Mouse (Mus musculus) neural tube, embryonic 10.5 days (tissue): ENCODE measurements around the gene Col4a4.
A peak's percentile ranks its signal among the peaks of the same experiment; 100 is the strongest.

ENCODE experiments used
- DNase-seq: peaks from one replicate; pipeline ENCODE4 v3.0.0-alpha.2; 2017; ENCODE audit warnings: low spot score; ENCODE audit errors: extremely low spot score

The Col4a4 gene

DNA sequence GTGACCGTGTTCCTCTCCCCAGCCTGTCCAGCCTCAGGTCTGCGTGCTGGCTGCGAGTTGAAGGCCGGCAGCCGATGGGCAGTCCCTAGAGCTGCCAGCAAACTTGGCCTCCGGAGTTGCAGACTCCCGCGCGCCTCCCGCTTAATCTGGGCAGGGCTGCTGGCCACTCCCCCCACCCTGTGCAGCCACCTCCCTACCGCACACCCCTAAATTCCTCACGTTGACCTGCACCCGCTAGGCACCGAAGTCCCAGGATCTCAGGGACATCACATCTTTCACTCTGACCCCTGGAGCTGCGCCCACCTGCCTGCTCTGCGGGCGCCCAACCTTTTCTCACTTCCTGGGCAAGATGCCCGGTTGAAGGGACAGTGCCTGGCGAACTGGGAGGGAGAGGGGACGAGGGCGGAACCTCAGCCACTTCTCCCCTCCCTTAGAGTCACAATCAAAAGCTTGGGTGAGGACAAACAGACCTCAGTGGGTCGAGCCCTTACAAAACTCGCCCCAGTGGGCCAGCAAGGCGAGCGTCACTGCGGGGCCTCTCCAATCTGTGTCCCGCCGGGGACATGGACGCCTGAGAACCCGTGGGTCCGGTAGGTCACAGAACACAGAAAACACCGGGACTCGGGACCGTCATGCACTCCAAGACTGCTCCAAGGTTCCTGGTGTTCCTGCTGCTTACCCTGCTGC lies at the start of gene Col4a4, which contains the start of gene Col4a3:
Gene Col4a4 (minus strand): TSS at position 137 of the 687 bp plus-strand sequence.
Gene Col4a3 (plus strand): TSS at position 209 of the 687 bp plus-strand sequence.
- peak; percentile 27 for DNase-seq

DNA sequence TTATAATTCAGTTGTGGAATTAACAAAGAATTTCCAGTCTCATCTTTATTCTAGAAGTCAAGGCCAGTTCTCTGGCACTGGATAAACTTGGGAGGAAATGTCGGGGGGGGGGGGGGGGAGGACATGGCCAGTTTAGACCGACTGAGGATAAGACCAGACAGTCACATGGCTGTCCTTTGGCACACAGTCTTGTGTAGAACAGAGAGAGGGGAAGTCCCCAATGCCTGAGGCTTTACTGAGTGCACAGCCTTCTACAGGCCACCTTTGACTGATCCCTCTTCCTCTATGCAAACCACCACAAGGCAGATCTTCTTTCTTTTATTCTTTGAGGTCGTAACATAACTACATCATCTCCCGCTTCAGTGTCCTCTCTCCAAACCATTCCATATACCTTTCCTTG lies 49.7 kb upstream of the Col4a4 start:
- no peak for DNase-seq

GRCm38 (mm10) chr1:82635254-82635620 lies 48.6 kb upstream of the Col4a4 start:
- no peak for DNase-seq

DNA sequence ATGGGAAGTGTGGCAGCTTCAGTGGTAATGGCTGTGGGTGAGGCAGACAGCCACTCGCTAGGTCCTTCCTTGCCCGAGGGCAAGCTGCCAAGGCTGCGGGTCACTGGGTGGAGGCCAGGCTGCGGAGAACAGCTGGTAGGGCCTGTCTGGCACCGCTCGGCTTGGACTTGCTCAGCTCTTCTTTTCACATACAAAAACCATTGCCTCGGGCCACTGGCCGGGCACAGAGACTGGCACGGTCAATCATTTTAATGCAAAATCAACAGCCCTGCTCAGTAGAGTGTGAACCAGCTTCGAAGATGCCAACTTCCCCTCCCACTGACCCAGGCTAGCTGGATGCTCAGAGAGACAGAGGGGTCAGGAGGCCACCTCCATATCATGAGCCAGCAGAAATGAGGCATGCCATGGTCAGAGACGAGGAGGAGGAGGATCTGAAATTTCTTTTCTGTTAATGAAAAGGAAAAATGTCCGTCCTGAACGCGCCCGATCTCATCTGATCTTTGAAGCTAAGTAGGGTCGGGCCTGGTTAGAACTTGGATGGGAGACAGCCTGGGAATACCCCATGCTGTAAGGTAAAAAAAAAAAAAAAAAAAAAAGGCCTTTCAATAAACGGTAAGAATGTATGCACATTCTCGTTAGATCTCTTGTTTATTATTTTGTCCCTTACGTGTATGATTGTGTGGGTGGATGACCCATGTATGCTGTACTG lies 48.0 kb upstream of the Col4a4 start:
- DNase-seq: no peak

- DNase-seq: no peak
These were observed 44.6 kb upstream of the Col4a4 start for GRCm38 (mm10) chr1:82631169-82631792.

DNA sequence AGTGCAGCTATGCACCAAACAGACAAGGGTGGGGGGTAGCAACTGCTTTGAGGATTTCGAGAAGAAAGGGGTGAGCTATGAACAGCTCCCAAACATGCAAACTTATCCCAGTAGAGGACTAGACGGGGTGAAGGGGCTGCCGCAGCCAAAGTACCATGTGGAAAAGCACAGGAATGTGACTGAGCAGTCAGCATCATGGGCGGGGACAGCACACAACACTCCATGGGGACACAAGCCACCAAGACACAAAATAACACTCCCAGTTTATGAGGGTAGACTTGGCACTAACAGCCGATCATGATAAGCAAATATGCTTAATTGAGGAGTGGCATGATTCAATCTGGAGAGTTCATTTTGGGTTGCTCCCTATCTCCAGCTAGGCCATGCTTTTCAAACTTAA lies 42.8 kb upstream of the Col4a4 start:
- DNase-seq: no peak

GRCm38 (mm10) chr1:82627652-82628051 lies 41.0 kb upstream of the Col4a4 start:
- DNase-seq: no peak

GRCm38 (mm10) chr1:82625474-82625873 lies 38.8 kb upstream of the Col4a4 start:
- DNase-seq: no peak

DNA sequence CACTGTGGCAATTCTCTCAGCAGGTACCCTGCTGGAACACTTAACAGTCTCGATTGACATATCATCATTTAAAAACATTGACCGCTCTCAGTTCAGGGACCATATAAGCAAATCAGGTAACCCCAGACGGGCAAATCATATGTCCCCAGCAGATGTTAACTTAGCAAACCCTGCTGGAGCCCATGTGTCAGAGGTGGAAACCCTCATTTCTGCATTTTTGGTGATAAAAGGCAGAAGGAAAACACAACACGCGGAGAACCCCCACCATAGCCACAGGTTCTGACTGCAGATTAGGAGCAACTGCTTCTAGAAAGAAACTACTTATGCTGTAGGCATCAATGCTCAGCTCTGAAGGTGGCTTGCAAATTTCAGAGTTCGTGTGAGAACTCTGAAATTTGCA lies 38.3 kb upstream of the Col4a4 start:
- no peak for DNase-seq

- DNase-seq: no peak
These were observed 33.3 kb upstream of the Col4a4 start for GRCm38 (mm10) chr1:82619981-82620380.

DNA sequence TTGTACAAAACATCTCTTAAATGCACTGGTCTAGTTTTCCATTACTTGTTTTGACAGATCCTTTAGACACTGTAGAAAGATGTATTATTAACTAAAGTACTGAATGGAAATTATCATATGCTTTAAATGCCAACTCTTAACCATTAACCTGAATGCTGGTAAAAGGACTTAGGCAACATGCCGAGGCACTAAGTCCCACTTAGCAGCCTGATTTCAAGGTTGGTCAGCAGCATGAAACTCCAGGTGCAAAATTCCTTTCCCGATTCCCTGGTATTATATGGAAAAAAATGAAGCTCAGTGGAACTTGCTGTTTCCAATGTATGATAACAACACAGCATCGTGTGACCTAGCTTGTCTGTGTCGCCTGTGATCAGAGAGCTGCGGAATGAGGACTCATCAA lies 31.9 kb upstream of the Col4a4 start:
- DNase-seq: no peak

DNA sequence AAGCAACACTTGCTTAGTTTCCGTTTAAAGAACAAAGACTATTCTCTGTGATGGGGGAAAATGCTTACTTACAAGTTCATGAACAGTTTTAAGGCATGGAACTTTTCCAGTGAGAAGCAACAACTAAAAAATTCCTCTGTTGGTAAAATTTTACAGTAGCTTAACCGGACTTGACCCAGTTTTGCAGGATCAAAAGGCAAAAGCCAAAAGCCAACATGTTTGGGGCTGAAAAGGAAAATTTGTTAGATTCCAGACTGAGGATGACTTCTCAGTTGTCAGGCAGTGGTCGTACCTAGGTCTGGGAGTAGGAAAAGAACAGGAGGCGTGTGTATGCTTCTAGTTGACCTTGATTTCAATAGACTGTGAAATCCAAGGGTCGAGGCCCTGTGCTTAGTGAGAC lies 31.4 kb upstream of the Col4a4 start:
- DNase-seq: no peak

GRCm38 (mm10) chr1:82612061-82612660 lies 25.5 kb upstream of the Col4a4 start:
- DNase-seq: no peak

DNA sequence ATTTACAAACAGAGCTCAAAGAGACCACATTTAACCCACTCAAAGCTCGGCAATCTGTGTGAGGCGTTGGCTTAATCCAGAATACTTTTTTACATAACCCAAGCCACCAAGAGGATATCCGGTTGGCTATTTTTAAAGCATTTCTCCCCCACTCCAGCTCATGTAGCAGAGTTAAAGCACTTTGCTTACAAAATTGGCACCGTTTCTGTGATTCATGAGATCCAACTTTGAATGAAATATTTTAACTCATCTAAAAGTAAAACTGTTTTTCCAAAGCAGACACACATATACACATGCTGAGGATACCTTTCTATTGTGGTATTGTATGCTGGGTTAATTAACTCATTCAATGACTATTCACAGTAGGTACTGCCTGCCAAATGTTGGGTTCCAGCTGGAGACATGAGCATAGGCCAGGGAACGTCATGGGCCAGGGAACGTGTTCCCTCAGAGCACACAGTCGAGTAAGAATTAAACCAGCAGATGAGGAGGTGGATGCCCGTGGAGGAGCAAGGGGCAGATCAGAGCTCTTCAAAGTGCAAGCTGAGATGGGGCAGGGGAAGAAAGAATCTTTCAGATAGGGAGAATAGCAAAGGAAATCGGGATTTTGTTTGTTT lies 22.1 kb upstream of the Col4a4 start:
- DNase-seq: no peak

- no peak for DNase-seq
These were observed 19.2 kb upstream of the Col4a4 start for GRCm38 (mm10) chr1:82605856-82606255.

- no peak for DNase-seq
These were observed 18.7 kb upstream of the Col4a4 start for GRCm38 (mm10) chr1:82605347-82605746.

- DNase-seq: no peak
These were observed 16.7 kb upstream of the Col4a4 start for GRCm38 (mm10) chr1:82603198-82603950.

GRCm38 (mm10) chr1:82596864-82597596 lies 10.4 kb upstream of the Col4a4 start:
- DNase-seq: peak; percentile 23

GRCm38 (mm10) chr1:82590266-82590665 lies 3.6 kb upstream of the Col4a4 start:
- DNase-seq: no peak

DNA sequence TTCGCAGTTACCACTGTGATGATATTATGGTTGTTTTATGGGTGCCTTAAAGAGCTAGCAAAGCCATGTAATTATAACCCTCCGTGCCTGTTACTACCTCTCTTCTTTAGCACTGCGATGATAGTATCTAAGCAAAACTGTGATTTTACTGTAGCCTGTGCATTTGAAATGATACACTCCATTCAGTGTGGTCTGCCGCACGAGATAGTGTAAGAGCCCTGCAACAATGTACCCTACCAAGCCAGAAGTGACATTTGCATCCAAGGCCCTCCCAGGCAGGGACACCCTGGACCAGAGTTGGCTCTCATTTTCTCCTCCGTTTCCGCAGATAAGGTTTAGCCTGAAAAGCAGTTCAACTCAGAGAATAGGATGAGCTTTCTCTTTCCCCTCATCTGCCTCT lies 668 bp downstream of the Col4a4 start:
- DNase-seq: no peak
